Mouse (Mus musculus) testis, adult 2 months (tissue): Measurements from ENCODE around the gene Cep95. TPM values are rescaled to one million over a fixed set of nuclear protein-coding genes. Genes with fewer than 3 reads are reported as not detected.

Experiments
- H3K27ac ChIP-seq: fragments of 200-500 bp; 2 replicates; pipeline ENCODE4 v1.5.1; 2012; ENCODE audit warnings: low read depth, low read length; ENCODE audit not compliant: control insufficient read depth, insufficient read depth
- H3K27me3 ChIP-seq: fragments of 200-500 bp; 2 replicates; pipeline ENCODE4 v1.6.1; 2012; ENCODE audit warnings: mild to moderate bottlenecking, low read length, moderate library complexity; ENCODE audit not compliant: control insufficient read depth, insufficient read depth
- H3K36me3 ChIP-seq: fragments of 200-500 bp; 2 replicates; pipeline ENCODE4 v1.6.1; 2012; ENCODE audit warnings: mild to moderate bottlenecking, low read length; ENCODE audit not compliant: control insufficient read depth, insufficient read depth
- H3K4me1 ChIP-seq: fragments of 200-500 bp; 2 replicates; pipeline ENCODE4 v1.6.1; 2012; ENCODE audit warnings: low read length; ENCODE audit not compliant: control insufficient read depth, insufficient read depth
- H3K4me3 ChIP-seq: fragments of 200-500 bp; 2 replicates; pipeline ENCODE4 v1.5.1; 2012; ENCODE audit warnings: low read depth, mild to moderate bottlenecking, low read length, moderate library complexity, mixed read lengths; ENCODE audit not compliant: control insufficient read depth
- CTCF ChIP-seq: fragments of 200-500 bp; IDR thresholded peaks from 2 replicates; pipeline ENCODE4 v1.5.1; 2012; ENCODE audit warnings: low read depth, mild to moderate bottlenecking, inconsistent platforms, low read length, moderate library complexity; ENCODE audit not compliant: control insufficient read depth, insufficient read depth, insufficient replicate concordance
- POLR2A ChIP-seq: fragments of 200-500 bp; IDR thresholded peaks from 2 replicates; pipeline ENCODE4 v1.6.1; 2012; ENCODE audit warnings: low read depth, mild to moderate bottlenecking, inconsistent platforms, low read length, moderate library complexity; ENCODE audit not compliant: control insufficient read depth
- polyA plus RNA-seq: library from polyadenylated mRNA; depleted of rRNA; stranded (reverse); fragments of >200 nt; gene quantifications from 2 replicates; pipeline ENCODE4 v1.2.3, GENCODE M21; 2012

Gene Cep95
- polyA plus RNA-seq, 1 experiment: 20.8 TPM

DNA sequence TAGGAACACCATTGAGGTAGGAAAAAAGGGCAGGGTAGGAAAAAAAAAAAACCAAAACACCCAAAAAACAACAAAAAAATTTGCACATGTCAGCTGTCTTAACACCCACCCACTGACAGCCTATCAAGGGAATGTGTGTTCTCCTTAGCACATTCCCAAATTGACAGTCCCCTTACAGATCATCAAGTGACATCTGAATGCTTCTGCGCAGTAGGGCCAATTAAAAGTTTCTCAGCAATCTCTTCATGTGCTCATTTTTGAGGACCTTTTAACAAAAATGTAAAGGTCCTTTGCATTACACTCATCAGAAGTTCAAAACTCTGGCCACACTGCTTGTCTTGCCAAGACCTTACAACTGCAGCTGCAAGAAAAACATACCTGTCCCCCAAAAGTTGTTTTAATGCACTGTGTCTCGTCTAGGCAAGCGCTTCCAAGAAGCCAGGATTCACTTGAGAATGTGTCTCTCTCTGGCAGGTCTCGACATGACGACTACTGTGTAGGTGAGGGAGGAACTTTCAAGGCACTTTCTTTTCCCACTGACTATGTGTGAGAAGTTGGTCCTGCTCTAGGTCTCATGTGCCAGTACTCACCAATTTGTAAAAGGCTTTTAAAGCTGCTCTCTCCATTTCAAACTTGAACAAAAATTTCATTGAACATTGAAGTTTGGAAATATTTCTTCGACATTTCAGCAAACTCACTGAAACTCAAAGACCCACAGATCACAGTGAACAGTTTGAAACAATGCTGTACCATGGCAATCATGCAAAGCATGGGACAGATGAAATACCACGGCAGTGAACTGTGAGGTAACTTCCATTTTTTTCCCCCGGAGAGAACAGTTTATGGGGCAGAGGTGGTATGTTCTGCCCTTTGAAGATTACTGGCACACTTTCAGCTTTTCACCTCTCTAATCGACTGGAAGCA is 5.9 kb upstream of the Cep95 start:
- H3K36me3 ChIP-seq: peaks cover 20% of the 10 kb centered on the region
- TF ChIP-seq CTCF: no peak
- TF ChIP-seq POLR2A: no peak
- no peak overlapping the region; the same call in 1 of the 2 replicates for H3K27ac ChIP-seq
- H3K27me3 ChIP-seq: no peaks in the 10 kb centered on the region
- H3K4me3 ChIP-seq: peak overlapping the region; percentile 14; the same call in 1 of the 2 replicates
- H3K4me1 ChIP-seq: peaks cover 4% of the 10 kb centered on the region; the same call in 1 of the 2 replicates

DNA sequence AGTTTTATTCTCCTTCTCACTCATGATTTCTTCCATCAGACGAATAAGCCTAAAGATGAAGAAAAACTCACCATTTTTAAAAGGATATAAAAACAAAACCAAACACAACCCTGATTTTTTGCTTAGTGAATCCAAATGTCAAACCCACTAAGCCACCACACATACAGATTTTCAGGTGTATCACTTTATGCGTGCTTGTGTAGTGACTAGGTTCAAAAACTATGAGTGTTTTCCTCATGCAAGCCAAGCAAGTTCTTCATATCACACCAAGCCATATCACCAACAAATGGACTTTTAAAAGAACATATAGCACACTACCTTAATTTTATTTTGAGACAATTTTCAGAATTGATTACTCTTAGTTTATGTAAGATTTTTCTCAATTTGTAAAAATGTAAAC is 4.6 kb upstream of the Cep95 start:
- TF ChIP-seq POLR2A: no peak
- TF ChIP-seq CTCF: no peak
- H3K36me3 ChIP-seq: peaks cover 21% of the 10 kb centered on the region
- H3K27me3 ChIP-seq: no peaks in the 10 kb centered on the region
- no peaks in the 10 kb centered on the region for H3K4me1 ChIP-seq
- H3K4me3 ChIP-seq: no peak overlapping the region
- no peak overlapping the region for H3K27ac ChIP-seq

DNA sequence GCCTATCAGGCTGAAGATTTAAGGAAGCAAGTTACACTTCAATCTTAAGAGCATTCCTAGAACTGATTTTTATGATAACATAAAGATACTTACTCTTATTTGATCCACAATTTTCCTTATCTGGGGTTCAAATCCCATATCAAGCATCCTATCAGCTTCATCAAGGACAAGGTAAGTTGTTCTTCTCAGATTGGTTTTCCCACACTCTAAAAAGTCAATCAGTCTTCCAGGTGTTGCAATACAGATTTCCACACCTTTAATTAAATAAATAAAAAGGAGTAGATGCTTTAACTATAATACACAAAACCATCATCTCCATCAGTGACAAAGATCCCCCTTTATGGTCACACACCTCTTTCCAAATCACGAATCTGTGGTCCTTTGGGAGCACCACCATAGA is 4.0 kb upstream of the Cep95 start:
- no peaks in the 10 kb centered on the region for H3K4me1 ChIP-seq
- no peak for TF ChIP-seq CTCF
- TF ChIP-seq POLR2A: no peak
- no peaks in the 10 kb centered on the region for H3K27me3 ChIP-seq
- H3K4me3 ChIP-seq: peak overlapping the region; percentile 22; the same call in 1 of the 2 replicates
- no peak overlapping the region for H3K27ac ChIP-seq
- peaks cover 21% of the 10 kb centered on the region for H3K36me3 ChIP-seq

GRCm38 (mm10) chr11:106787131-106788025 is 1.7 kb upstream of the Cep95 start:
- TF ChIP-seq CTCF: no peak
- TF ChIP-seq POLR2A: peak; percentile 34; the same call in 1 of the 2 replicates
- Histone ChIP-seq H3K4me1 (no peaks in the 10 kb centered on the region), H3K4me3 (peak overlapping the region; percentile 98), H3K27me3 (no peaks in the 10 kb centered on the region), H3K27ac (peak overlapping the region; percentile 100), H3K36me3 (peaks cover 21% of the 10 kb centered on the region)

DNA sequence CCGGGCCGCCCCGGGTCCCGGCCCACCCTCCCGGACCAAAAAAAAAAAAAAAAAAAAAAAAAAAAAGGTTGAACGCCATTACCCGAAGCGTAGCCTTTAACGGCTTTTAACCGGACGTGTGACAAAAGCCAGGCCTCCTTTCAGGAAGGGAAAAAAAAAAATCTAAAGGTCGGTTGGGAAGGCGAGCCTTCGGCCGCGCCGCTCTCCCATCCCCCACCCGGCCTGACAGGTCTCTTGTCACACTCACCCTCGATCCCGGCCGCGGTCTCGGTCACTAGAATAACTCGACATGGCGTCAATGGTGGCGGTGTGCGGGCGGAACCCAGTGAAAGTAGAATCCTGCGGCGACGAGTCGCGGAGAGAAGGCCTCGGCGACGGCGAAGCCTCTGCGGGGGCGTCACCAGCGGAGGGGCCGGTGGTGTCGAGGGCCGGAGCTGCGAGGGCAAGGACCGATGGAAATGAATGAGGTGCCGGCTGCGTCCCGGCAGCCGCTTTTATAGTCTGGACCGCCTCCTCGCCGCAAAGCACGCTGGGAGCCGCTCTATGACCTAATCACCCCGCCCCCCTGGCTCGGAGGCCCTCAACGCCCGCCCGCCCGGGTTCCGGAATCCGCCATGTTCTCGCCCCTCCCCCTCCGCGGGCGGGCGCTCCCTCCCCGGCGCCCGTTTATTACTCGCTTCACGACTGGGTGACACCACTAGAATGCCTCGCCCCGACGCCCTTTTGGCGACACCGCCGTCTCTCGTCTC is 852 bp upstream of the Cep95 start:
- Histone ChIP-seq H3K36me3 (peaks cover 20% of the 10 kb centered on the region), H3K4me3 (peak overlapping the region; percentile 98), H3K4me1 (no peaks in the 10 kb centered on the region), H3K27me3 (no peaks in the 10 kb centered on the region), H3K27ac (peak overlapping the region; percentile 100)
- peak; percentile 100 for TF ChIP-seq POLR2A
- TF ChIP-seq CTCF: no peak

- H3K27me3 ChIP-seq: no peaks in the 10 kb centered on the region
- no peaks in the 10 kb centered on the region for H3K4me1 ChIP-seq
- peak overlapping the region; percentile 100 for H3K27ac ChIP-seq
- TF ChIP-seq CTCF: no peak
- TF ChIP-seq POLR2A: no peak
- H3K4me3 ChIP-seq: peak overlapping the region; percentile 98
- peaks cover 22% of the 10 kb centered on the region for H3K36me3 ChIP-seq
Measured at GRCm38 (mm10) chr11:106789649-106790048, 597 bp downstream of the Cep95 start.

DNA sequence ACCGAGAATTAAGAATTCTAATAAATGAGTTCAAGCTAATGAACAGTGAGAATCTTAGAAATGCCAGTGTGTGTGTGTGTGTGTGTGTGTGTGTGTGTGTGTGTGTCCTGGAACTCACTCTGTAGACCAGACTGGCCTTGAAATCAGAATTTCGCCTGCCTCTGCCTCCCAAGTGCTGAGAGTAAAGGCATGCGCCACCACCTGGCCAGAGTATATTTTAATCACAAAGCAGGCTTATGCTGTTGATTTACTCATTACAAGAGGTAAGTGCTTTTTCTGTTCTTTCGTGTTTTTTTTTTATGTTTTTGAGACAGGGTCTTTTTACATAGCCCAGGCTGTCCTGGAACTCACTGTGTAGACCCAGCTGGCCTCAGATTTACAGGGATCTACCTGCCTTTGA is 4.8 kb downstream of the Cep95 start:
- Histone ChIP-seq H3K4me3 (no peak overlapping the region), H3K27me3 (no peaks in the 10 kb centered on the region), H3K27ac (no peak overlapping the region), H3K36me3 (peaks cover 6% of the 10 kb centered on the region; the same call in 1 of the 2 replicates), H3K4me1 (no peaks in the 10 kb centered on the region)
- TF ChIP-seq POLR2A (no peak), CTCF (no peak)
